Mouse (Mus musculus) midbrain, embryonic 13.5 days (tissue): ENCODE data around the gene Med25. TPM values are rescaled to one million over a fixed set of nuclear protein-coding genes. Genes with fewer than 3 reads are reported as not detected.

Source experiments
- ATAC-seq: fragments of 200-750 bp; cut with Nextera tagmentation; 2 replicates; pipeline ENCODE4 v1.8.0; 2017; ENCODE audit warnings: mild to moderate bottlenecking, moderate TSS enrichment, moderate library complexity
- H3K27ac ChIP-seq: fragments of 300-500 bp; sonication (generic); 2 replicates; pipeline ENCODE4 v1.5.1; 2015; ENCODE audit warnings: inconsistent platforms, mild to moderate bottlenecking, moderate library complexity
- H3K27me3 ChIP-seq: fragments of 300-500 bp; sonication (generic); 2 replicates; pipeline ENCODE4 v1.6.1; 2015; ENCODE audit warnings: mild to moderate bottlenecking, inconsistent platforms
- H3K36me3 ChIP-seq: fragments of 300-500 bp; sonication (generic); 2 replicates; pipeline ENCODE4 v1.6.1; 2015; ENCODE audit warnings: mild to moderate bottlenecking, inconsistent platforms
- H3K4me1 ChIP-seq: fragments of 300-500 bp; sonication (generic); replicated peaks from 2 replicates; pipeline ENCODE4 v1.6.1; 2015; ENCODE audit warnings: inconsistent platforms
- H3K4me2 ChIP-seq: fragments of 300-500 bp; sonication (generic); replicated peaks from 2 replicates; pipeline ENCODE4 v1.6.1; 2015; ENCODE audit warnings: moderate library complexity, mild to moderate bottlenecking, inconsistent platforms
- H3K4me3 ChIP-seq: fragments of 300-500 bp; sonication (generic); replicated peaks from 2 replicates; pipeline ENCODE4 v1.5.1; 2015; ENCODE audit warnings: mild to moderate bottlenecking, inconsistent platforms
- H3K9ac ChIP-seq: fragments of 300-500 bp; sonication (generic); replicated peaks from 2 replicates; pipeline ENCODE4 v1.6.1; 2015; ENCODE audit warnings: mild to moderate bottlenecking, inconsistent platforms
- H3K9me3 ChIP-seq: fragments of 300-500 bp; sonication (generic); 2 replicates; pipeline ENCODE4 v1.6.1; 2016; ENCODE audit warnings: mild to moderate bottlenecking, inconsistent platforms
- WGBS: fragments of 180-500 bp; shearing (Covaris S2); methylation state at CpG from one replicate; pipeline ENCODE4 v1.1.7; 2015; 5-methylcytosine and 5-hydroxymethylcytosine counted together
- polyA plus RNA-seq: library from polyadenylated mRNA; unstranded; fragments of >200 nt; fragmentation: Nextera tagmentation; extraction: Ambion mirVana; gene quantifications from 2 replicates; pipeline ENCODE4 v1.2.1, GENCODE M21; 2015

The Med25 gene
- polyA plus RNA-seq = 151 and 162 TPM in 2 replicates

GRCm38 (mm10) chr7:44892276-44892921 is at the start of gene Med25:
Gene Med25 (minus strand): TSS chr7:44892712.
- H3K27ac ChIP-seq = peak within 1 kb of the TSS; percentile 97
- H3K4me3 ChIP-seq = peak within 1 kb of the TSS; percentile 82
- H3K9ac ChIP-seq = peak within 1 kb of the TSS; percentile 89
- WGBS = under 1% methylated on average over 56 of the region's 56 CpGs
- H3K9me3 ChIP-seq = no peaks in the 10 kb centered on the region
- peaks cover 74% of the 10 kb centered on the region for H3K4me1 ChIP-seq
- ATAC-seq = peak; percentile 68
- H3K4me2 ChIP-seq = peak within 1 kb of the TSS; percentile 98
- no peaks in the 10 kb centered on the region for H3K27me3 ChIP-seq
- peaks cover 23% of the 10 kb centered on the region for H3K36me3 ChIP-seq

- ATAC-seq = no peak
- no peaks in the 10 kb centered on the region for H3K36me3 ChIP-seq
- H3K9me3 ChIP-seq = 0 out of 2 replicates have a peak, but pooled peaks cover 5% of the 10 kb centered on the region
- H3K27me3 ChIP-seq = no peaks in the 10 kb centered on the region
- 91% methylated on average over 4 of the region's 4 CpGs for WGBS
- H3K27ac ChIP-seq = no peak overlapping the region
- no peak overlapping the region for H3K9ac ChIP-seq
- no peaks in the 10 kb centered on the region for H3K4me1 ChIP-seq
- H3K4me3 ChIP-seq = no peak overlapping the region
- H3K4me2 ChIP-seq = no peak overlapping the region
Measured at GRCm38 (mm10) chr7:44938680-44939079, 46.2 kb upstream of the Med25 start.

GRCm38 (mm10) chr7:44929204-44930151 is 37.0 kb upstream of the Med25 start, which contains the start of gene Ap2a1:
Gene Ap2a1 (minus strand): TSS chr7:44929496.
- H3K4me1 ChIP-seq = peaks cover 23% of the 10 kb centered on the region
- H3K9ac ChIP-seq = peak within 1 kb of the TSS; percentile 95
- peak within 1 kb of the TSS; percentile 86 for H3K4me3 ChIP-seq
- H3K27me3 ChIP-seq = no peaks in the 10 kb centered on the region
- no peaks in the 10 kb centered on the region for H3K9me3 ChIP-seq
- WGBS = under 1% methylated on average over 84 of the region's 84 CpGs
- peak within 1 kb of the TSS; percentile 83 for H3K4me2 ChIP-seq
- H3K27ac ChIP-seq = peak within 1 kb of the TSS; percentile 94
- peak; percentile 99 for ATAC-seq
- peaks cover 17% of the 10 kb centered on the region for H3K36me3 ChIP-seq

GRCm38 (mm10) chr7:44928570-44928969 is 36.1 kb upstream of the Med25 start:
- Histone ChIP-seq H3K4me3 (peak overlapping the region; percentile 86), H3K27me3 (no peaks in the 10 kb centered on the region), H3K9me3 (no peaks in the 10 kb centered on the region), H3K4me1 (peaks cover 23% of the 10 kb centered on the region), H3K9ac (peak overlapping the region; percentile 95), H3K27ac (no peak overlapping the region; the same call in 1 of the 2 replicates), H3K36me3 (peaks cover 26% of the 10 kb centered on the region), H3K4me2 (peak overlapping the region; percentile 83)
- WGBS = 5% methylated on average over 1 of the region's 1 CpGs
- ATAC-seq = no peak

GRCm38 (mm10) chr7:44925468-44925867 is 33.0 kb upstream of the Med25 start:
- Histone ChIP-seq H3K27me3 (no peaks in the 10 kb centered on the region), H3K9me3 (no peaks in the 10 kb centered on the region), H3K9ac (no peak overlapping the region), H3K4me2 (no peak overlapping the region), H3K36me3 (peaks cover 46% of the 10 kb centered on the region), H3K4me3 (no peak overlapping the region), H3K4me1 (peaks cover 23% of the 10 kb centered on the region), H3K27ac (no peak overlapping the region)
- no peak for ATAC-seq
- 72% methylated on average over 3 of the region's 3 CpGs for WGBS

GRCm38 (mm10) chr7:44922530-44922929 is 30.0 kb upstream of the Med25 start:
- H3K27ac ChIP-seq = no peak overlapping the region
- H3K9me3 ChIP-seq = no peaks in the 10 kb centered on the region
- no peak for ATAC-seq
- peaks cover 64% of the 10 kb centered on the region for H3K36me3 ChIP-seq
- H3K9ac ChIP-seq = no peak overlapping the region
- H3K4me2 ChIP-seq = no peak overlapping the region
- H3K4me3 ChIP-seq = no peak overlapping the region
- peaks cover 7% of the 10 kb centered on the region; the same call in 1 of the 2 replicates for H3K4me1 ChIP-seq
- H3K27me3 ChIP-seq = no peaks in the 10 kb centered on the region

GRCm38 (mm10) chr7:44919127-44919526 is 26.6 kb upstream of the Med25 start:
- H3K9ac ChIP-seq = peak overlapping the region; percentile 45; the same call in 1 of the 2 replicates
- H3K27ac ChIP-seq = no peak overlapping the region
- H3K4me1 ChIP-seq = no peaks in the 10 kb centered on the region
- H3K27me3 ChIP-seq = no peaks in the 10 kb centered on the region
- peaks cover 73% of the 10 kb centered on the region for H3K36me3 ChIP-seq
- no peak overlapping the region for H3K4me3 ChIP-seq
- no peaks in the 10 kb centered on the region for H3K9me3 ChIP-seq
- H3K4me2 ChIP-seq = no peak overlapping the region
- 89% methylated on average over 5 of the region's 5 CpGs for WGBS
- no peak for ATAC-seq

- ATAC-seq = no peak
- no peaks in the 10 kb centered on the region for H3K4me1 ChIP-seq
- H3K4me2 ChIP-seq = no peak overlapping the region
- H3K9me3 ChIP-seq = no peaks in the 10 kb centered on the region
- H3K9ac ChIP-seq = no peak overlapping the region
- peaks cover 74% of the 10 kb centered on the region for H3K36me3 ChIP-seq
- H3K27ac ChIP-seq = no peak overlapping the region
- H3K4me3 ChIP-seq = no peak overlapping the region
- no peaks in the 10 kb centered on the region for H3K27me3 ChIP-seq
- WGBS = 91% methylated on average over 3 of the region's 3 CpGs
Measured at GRCm38 (mm10) chr7:44918219-44918618, 25.7 kb upstream of the Med25 start.

- 97% methylated on average over 4 of the region's 4 CpGs for WGBS
- H3K27ac ChIP-seq = no peak overlapping the region
- H3K4me3 ChIP-seq = no peak overlapping the region
- no peak for ATAC-seq
- no peaks in the 10 kb centered on the region for H3K27me3 ChIP-seq
- H3K4me1 ChIP-seq = no peaks in the 10 kb centered on the region
- no peaks in the 10 kb centered on the region for H3K9me3 ChIP-seq
- no peak overlapping the region for H3K4me2 ChIP-seq
- H3K36me3 ChIP-seq = peaks cover 73% of the 10 kb centered on the region
- no peak overlapping the region for H3K9ac ChIP-seq
Measured at GRCm38 (mm10) chr7:44916881-44917280, 24.4 kb upstream of the Med25 start.

GRCm38 (mm10) chr7:44916191-44916590 is 23.7 kb upstream of the Med25 start:
- WGBS = 90% methylated on average over 6 of the region's 6 CpGs
- H3K9me3 ChIP-seq = no peaks in the 10 kb centered on the region
- H3K4me1 ChIP-seq = no peaks in the 10 kb centered on the region

GRCm38 (mm10) chr7:44915314-44915713 is 22.8 kb upstream of the Med25 start:
- no peaks in the 10 kb centered on the region for H3K27me3 ChIP-seq
- H3K9me3 ChIP-seq = no peaks in the 10 kb centered on the region
- H3K27ac ChIP-seq = no peak overlapping the region
- H3K36me3 ChIP-seq = peaks cover 82% of the 10 kb centered on the region
- H3K4me1 ChIP-seq = no peaks in the 10 kb centered on the region
- no peak overlapping the region for H3K9ac ChIP-seq
- 96% methylated on average over 9 of the region's 9 CpGs for WGBS
- H3K4me2 ChIP-seq = no peak overlapping the region
- no peak overlapping the region for H3K4me3 ChIP-seq
- no peak for ATAC-seq

More at GRCm38 (mm10) chr7:44916191-44916590, 23.7 kb upstream of the Med25 start:
- H3K4me2 ChIP-seq = no peak overlapping the region
- no peak overlapping the region for H3K27ac ChIP-seq
- no peaks in the 10 kb centered on the region for H3K27me3 ChIP-seq
- no peak overlapping the region for H3K9ac ChIP-seq
- H3K4me3 ChIP-seq = no peak overlapping the region
- no peak for ATAC-seq
- H3K36me3 ChIP-seq = peaks cover 75% of the 10 kb centered on the region

- 95% methylated on average over 2 of the region's 2 CpGs for WGBS
- H3K36me3 ChIP-seq = peaks cover 82% of the 10 kb centered on the region
Measured at GRCm38 (mm10) chr7:44914396-44914795, 21.9 kb upstream of the Med25 start.

More at GRCm38 (mm10) chr7:44914396-44914795, 21.9 kb upstream of the Med25 start:
- Histone ChIP-seq H3K9ac (no peak overlapping the region), H3K4me2 (no peak overlapping the region), H3K27me3 (no peaks in the 10 kb centered on the region), H3K27ac (no peak overlapping the region), H3K4me3 (no peak overlapping the region), H3K4me1 (no peaks in the 10 kb centered on the region), H3K9me3 (no peaks in the 10 kb centered on the region)
- no peak for ATAC-seq
